14 mouse cellular contexts compared by ENCODE assay signal in genomic region chr14:73107371-73107770, GRCm38 (mm10). TPM values are rescaled to one million over a fixed set of nuclear protein-coding genes. Genes with fewer than 3 reads are reported as not detected.
DNase-seq lines count a peak whose midpoint lies in the region; ATAC-seq and TF ChIP-seq lines count a peak whose summit lies in the region.
"Had no signal": no experiment of that assay in that cellular context is flagged by ENCODE, and none has a peak within 500 bp of the region (broad histone marks: within the 10 kb centered on the region; RNA-seq: fewer than 3 reads in every experiment).

No protein-coding gene starts in this region.

- H3K4me3 ChIP-seq in kidney, postnatal 0 days (replicated peaks; ENCODE audit: low read depth, low read length) = no peak overlapping the region
- H3K4me3 ChIP-seq in midbrain, embryonic 15.5 days = no peak overlapping the region
- no peak overlapping the region for H3K4me3 ChIP-seq in midbrain, embryonic 10.5 days
- no peak overlapping the region for H3K4me3 ChIP-seq in forebrain, embryonic 14.5 days (ENCODE audit: low read depth, low read length)
- H3K4me3 ChIP-seq in stomach, embryonic 14.5 days (ENCODE audit: low read depth, low read length) = no peak overlapping the region
- H3K4me3 ChIP-seq: limb, embryonic 15.5 days; midbrain, embryonic 13.5 days had no signal

- WGBS in kidney, postnatal 0 days = 53% methylated on average over 7 of the region's 7 CpGs
- 62% methylated on average over 7 of the region's 7 CpGs for WGBS in midbrain, embryonic 15.5 days
- 64% methylated on average over 7 of the region's 7 CpGs for WGBS in midbrain, embryonic 10.5 days
- WGBS in forebrain, embryonic 14.5 days = 41% methylated on average over 7 of the region's 7 CpGs
- WGBS in stomach, embryonic 14.5 days = 45% methylated on average over 7 of the region's 7 CpGs

- intact Hi-C loops in heart, postnatal 14 days (cut with DNase I) = loop anchor here (2.0 to 5.0 kb wide), 3 partner anchors 173 to 365 kb away; no protein-coding TSS in a partner anchor

- H3K9me3 ChIP-seq in kidney, postnatal 0 days (replicated peaks; ENCODE audit: low read length) = no peaks in the 10 kb centered on the region
- H3K9me3 ChIP-seq in midbrain, embryonic 15.5 days = no peaks in the 10 kb centered on the region
- H3K9me3 ChIP-seq in midbrain, embryonic 10.5 days (replicated peaks) = no peaks in the 10 kb centered on the region
- no peaks in the 10 kb centered on the region for H3K9me3 ChIP-seq in forebrain, embryonic 14.5 days (replicated peaks; ENCODE audit: control insufficient read depth, low read length)
- no peaks in the 10 kb centered on the region for H3K9me3 ChIP-seq in stomach, embryonic 14.5 days (ENCODE audit: control insufficient read depth, low read depth, low read length)
- H3K9me3 ChIP-seq: limb, embryonic 15.5 days; midbrain, embryonic 13.5 days had no signal

- peak overlapping the region; percentile 61 for H3K27ac ChIP-seq in kidney, postnatal 0 days
- H3K27ac ChIP-seq in midbrain, embryonic 15.5 days = no peak overlapping the region
- no peak overlapping the region for H3K27ac ChIP-seq in midbrain, embryonic 10.5 days (replicated peaks)
- no peak overlapping the region for H3K27ac ChIP-seq in forebrain, embryonic 14.5 days (ENCODE audit: low read depth, low read length)
- H3K27ac ChIP-seq in stomach, embryonic 14.5 days (ENCODE audit: low read length) = peak overlapping the region; percentile 58
- H3K27ac ChIP-seq: limb, embryonic 15.5 days; midbrain, embryonic 13.5 days had no signal

- no peak overlapping the region for H3K9ac ChIP-seq in kidney, postnatal 0 days (ENCODE audit: low read depth, low read length)
- no peak overlapping the region for H3K9ac ChIP-seq in midbrain, embryonic 15.5 days
- no peak overlapping the region for H3K9ac ChIP-seq in forebrain, embryonic 14.5 days (ENCODE audit: low read length)
- H3K9ac ChIP-seq in stomach, embryonic 14.5 days (replicated peaks; ENCODE audit: low read depth, low read length) = no peak overlapping the region
- H3K9ac ChIP-seq: limb, embryonic 15.5 days; midbrain, embryonic 13.5 days had no signal

- no peaks in the 10 kb centered on the region for H3K4me1 ChIP-seq in kidney, postnatal 0 days (replicated peaks; ENCODE audit: insufficient read depth, low read length)
- no peaks in the 10 kb centered on the region for H3K4me1 ChIP-seq in midbrain, embryonic 15.5 days
- H3K4me1 ChIP-seq in midbrain, embryonic 10.5 days = peaks cover 16% of the 10 kb centered on the region
- H3K4me1 ChIP-seq in forebrain, embryonic 14.5 days (ENCODE audit: control insufficient read depth, insufficient read depth, low read length) = no peaks in the 10 kb centered on the region
- H3K4me1 ChIP-seq in stomach, embryonic 14.5 days (ENCODE audit: control insufficient read depth, insufficient read depth, low read length) = no peaks in the 10 kb centered on the region

- H3K36me3 ChIP-seq in kidney, postnatal 0 days (ENCODE audit: insufficient read depth, low read length) = no peaks in the 10 kb centered on the region
- no peaks in the 10 kb centered on the region for H3K36me3 ChIP-seq in midbrain, embryonic 15.5 days (replicated peaks)
- no peaks in the 10 kb centered on the region for H3K36me3 ChIP-seq in midbrain, embryonic 10.5 days
- no peaks in the 10 kb centered on the region for H3K36me3 ChIP-seq in forebrain, embryonic 14.5 days (ENCODE audit: control insufficient read depth, insufficient read depth, low read length)
- H3K36me3 ChIP-seq in stomach, embryonic 14.5 days (ENCODE audit: control insufficient read depth, insufficient read depth, low read length) = no peaks in the 10 kb centered on the region
- H3K36me3 ChIP-seq: limb, embryonic 15.5 days; midbrain, embryonic 13.5 days had no signal

- peak; percentile 33; the same call in 1 of the 2 replicates for ATAC-seq in kidney, postnatal 0 days (replicated peaks; ENCODE audit: low FRiP score, low read depth)
- 0 out of 2 replicates have a peak, but pooled peaks have one; percentile 51 for ATAC-seq in midbrain, embryonic 15.5 days (replicated peaks)
- ATAC-seq in forebrain, embryonic 14.5 days = peak; percentile 34; the same call in 1 of the 2 replicates
- peak; percentile 58; the same call in 1 of the 2 replicates for ATAC-seq in stomach, embryonic 14.5 days (ENCODE audit: insufficient number of reproducible peaks, insufficient read depth, low FRiP score, low read depth)
- ATAC-seq: inflammation-experienced regulatory T-cells, adult 6 months had no signal

- H3K4me2 ChIP-seq in kidney, postnatal 0 days (ENCODE audit: low read length) = no peak overlapping the region
- H3K4me2 ChIP-seq in midbrain, embryonic 15.5 days = no peak overlapping the region
- H3K4me2 ChIP-seq in forebrain, embryonic 14.5 days (ENCODE audit: low read length) = no peak overlapping the region
- no peak overlapping the region for H3K4me2 ChIP-seq in stomach, embryonic 14.5 days (replicated peaks; ENCODE audit: low read depth, low read length)
- H3K4me2 ChIP-seq: midbrain, embryonic 13.5 days had no signal

- no peak for DNase-seq in kidney, postnatal 0 days (ENCODE audit: low spot score)
- DNase-seq in kidney, postnatal 4 days = no peak
- DNase-seq in midbrain, embryonic 10.5 days (ENCODE audit: low spot score) = no peak
- DNase-seq in forebrain, embryonic 14.5 days (ENCODE audit: low spot score) = peak; percentile 19
- no peak for DNase-seq in heart, postnatal 14 days
- DNase-seq in adrenal gland, adult 2 months = no peak
- DNase-seq: cerebellum, adult 18-20 months; embryo, embryonic 11 days; heart, postnatal 10 days had no signal

- H3K27me3 ChIP-seq in kidney, postnatal 0 days (ENCODE audit: insufficient read depth, low read length) = no peaks in the 10 kb centered on the region
- no peaks in the 10 kb centered on the region for H3K27me3 ChIP-seq in midbrain, embryonic 15.5 days (replicated peaks)
- no peaks in the 10 kb centered on the region for H3K27me3 ChIP-seq in midbrain, embryonic 10.5 days (ENCODE audit: low read depth, poor library complexity, severe bottlenecking)
- H3K27me3 ChIP-seq in forebrain, embryonic 14.5 days (replicated peaks; ENCODE audit: control insufficient read depth, insufficient read depth, low read length) = no peaks in the 10 kb centered on the region
- H3K27me3 ChIP-seq in stomach, embryonic 14.5 days (ENCODE audit: control insufficient read depth, insufficient read depth, low read length) = no peaks in the 10 kb centered on the region
- H3K27me3 ChIP-seq: midbrain, embryonic 13.5 days had no signal

- TF ChIP-seq CTCF in kidney, postnatal 0 days (IDR thresholded peaks at IDR 0.05; ENCODE audit: low read depth) = no peak

RNA-seq across cellular contexts. Expression of gene Rcbtb2, which starts 15.5 kb away (rescaled TPM):
- polyA plus RNA-seq in kidney, postnatal 0 days (2015; fragmentation: Nextera tagmentation; extraction: Ambion mirVana) = 87.4 and 93.7 TPM in 2 replicates
- polyA plus RNA-seq in midbrain, embryonic 15.5 days (2015; fragmentation: Nextera tagmentation; extraction: Ambion mirVana) = 60.3 and 68.6 TPM in 2 replicates
- polyA plus RNA-seq in midbrain, embryonic 10.5 days (2016; fragmentation: Nextera tagmentation; extraction: Ambion mirVana) = 163 and 168 TPM in 2 replicates
- polyA plus RNA-seq in forebrain, embryonic 14.5 days (2014; fragmentation: Nextera tagmentation; extraction: Ambion mirVana) = 83.1 and 91.8 TPM in 2 replicates
- 95.7 and 106 TPM in 2 replicates for polyA plus RNA-seq in stomach, embryonic 14.5 days (2014; fragmentation: Nextera tagmentation; extraction: Ambion mirVana)
- 10 to 100 TPM; 29.3 to 29.4 TPM for total RNA-seq in heart, postnatal 14 days (2021)
- 10 to 100 TPM; 28.6 to 34.3 TPM for total RNA-seq in adrenal gland, adult 2 months (2021)
- polyA plus RNA-seq in adrenal gland, adult 2 months (2012; rRNA removed) = 30.7 and 39.4 TPM in 2 replicates

RNA-seq across cellular contexts. Expression of gene Cysltr2, which starts 58.5 kb away (rescaled TPM):
- 0.21 and 0.54 TPM in 2 replicates for polyA plus RNA-seq in kidney, postnatal 0 days (2015; fragmentation: Nextera tagmentation; extraction: Ambion mirVana)
- 0.37 and 0.38 TPM in 2 replicates for polyA plus RNA-seq in midbrain, embryonic 15.5 days (2015; fragmentation: Nextera tagmentation; extraction: Ambion mirVana)
- not detected in 2 replicates for polyA plus RNA-seq in midbrain, embryonic 10.5 days (2016; fragmentation: Nextera tagmentation; extraction: Ambion mirVana)
- polyA plus RNA-seq in forebrain, embryonic 14.5 days (2014; fragmentation: Nextera tagmentation; extraction: Ambion mirVana) = 0.18 TPM in 1 of 2 replicates, not detected in the other
- 0.30 TPM in 1 of 2 replicates, not detected in the other for polyA plus RNA-seq in stomach, embryonic 14.5 days (2014; fragmentation: Nextera tagmentation; extraction: Ambion mirVana)
- under 1 TPM in 1 of 2 experiments, not detected in 1; 0.56 TPM for total RNA-seq in heart, postnatal 14 days (2021)
- 1 to 10 TPM; 1.3 to 2.1 TPM for total RNA-seq in adrenal gland, adult 2 months (2021)
- 1.0 and 2.0 TPM in 2 replicates for polyA plus RNA-seq in adrenal gland, adult 2 months (2012; rRNA removed)
- polyA plus RNA-seq: midbrain, embryonic 13.5 days had no signal

Comparison
In these comparisons a context has a peak if more than half of its experiments do, and no peak if none do; other contexts are left out.
1. H3K27ac ChIP-seq: peak in kidney, postnatal 0 days (single experiment) and stomach, embryonic 14.5 days (single experiment); none in midbrain, embryonic 15.5 days (single experiment), midbrain, embryonic 10.5 days (single experiment) and forebrain, embryonic 14.5 days (single experiment).
2. Peak in every context shown above with its lines, with median percentiles within 50 percentile points of each other: ATAC-seq.